Mouse (Mus musculus) retina, postnatal 7 days (tissue): ENCODE data around the gene Aatf.

ENCODE experiments used
- DNase-seq: peaks from one replicate; pipeline ENCODE4 v3.0.0-alpha.2; 2012; ENCODE audit warnings: low read depth, low spot score

Aatf gene

DNA sequence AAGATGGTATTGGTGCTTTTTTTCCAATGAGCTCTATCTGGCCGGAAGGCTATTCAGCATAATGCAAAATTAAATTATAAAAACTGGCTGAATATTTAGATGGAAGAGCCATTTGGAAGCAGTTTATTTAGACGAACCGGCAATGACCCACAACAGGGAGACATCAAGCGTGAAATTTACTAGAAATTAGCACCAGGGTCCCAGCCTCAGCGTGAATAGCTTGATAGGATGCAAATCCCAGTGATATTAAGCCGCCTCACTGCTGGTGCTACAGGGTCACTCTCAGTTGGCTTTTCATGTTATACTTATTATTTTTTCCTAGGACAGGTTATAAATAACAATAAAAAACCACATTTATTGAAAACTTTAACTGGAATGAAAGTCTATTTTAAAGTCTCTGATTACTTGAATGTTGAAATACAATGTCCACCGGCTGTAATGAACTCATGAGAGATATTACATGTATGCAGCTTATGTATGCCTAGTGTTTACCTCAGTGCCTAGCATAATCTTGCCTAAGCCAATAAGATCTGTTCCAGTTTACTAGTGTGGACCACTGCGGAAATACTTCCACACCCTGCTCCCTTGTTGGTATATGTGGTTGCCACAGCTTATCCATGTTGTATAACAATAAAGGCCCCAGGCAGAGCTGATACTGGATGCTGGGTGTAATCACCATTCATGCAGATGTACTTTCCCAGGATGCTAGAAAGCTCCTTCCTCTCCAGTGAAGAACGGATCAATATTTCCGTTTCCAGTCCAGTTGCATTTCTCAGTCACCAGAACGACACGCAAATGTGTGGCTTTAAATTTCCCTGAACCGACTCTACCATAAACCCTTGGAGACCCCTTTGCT, 136.6 kb downstream of the Aatf start:
- DNase-seq, result no peak

DNA sequence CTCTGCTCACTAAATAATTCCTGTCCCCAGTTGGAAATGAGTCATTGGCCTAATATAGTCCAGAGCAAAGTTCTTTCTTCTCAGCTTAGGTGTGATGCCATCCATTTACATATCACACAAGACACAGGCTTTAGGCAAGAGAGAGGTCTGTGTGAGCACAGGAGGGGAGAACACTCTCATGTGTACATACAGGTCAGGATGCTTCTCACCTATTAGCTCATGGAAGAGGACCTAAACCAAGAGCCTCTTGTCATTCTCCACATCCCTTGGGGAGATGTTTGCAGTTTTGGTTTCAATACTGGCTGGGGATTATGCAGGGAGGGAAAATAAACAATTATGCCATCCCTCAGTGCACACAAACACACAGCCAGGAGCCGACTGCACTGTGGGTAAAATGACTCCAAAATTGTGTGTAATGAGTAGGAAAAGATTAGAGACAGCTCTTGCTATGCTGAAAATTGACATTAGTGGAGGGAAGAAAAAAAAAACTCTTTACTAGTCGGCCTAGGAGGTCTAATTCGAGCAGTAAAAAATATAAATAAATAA, 137.3 kb downstream of the Aatf start:
- no peak for DNase-seq

DNA sequence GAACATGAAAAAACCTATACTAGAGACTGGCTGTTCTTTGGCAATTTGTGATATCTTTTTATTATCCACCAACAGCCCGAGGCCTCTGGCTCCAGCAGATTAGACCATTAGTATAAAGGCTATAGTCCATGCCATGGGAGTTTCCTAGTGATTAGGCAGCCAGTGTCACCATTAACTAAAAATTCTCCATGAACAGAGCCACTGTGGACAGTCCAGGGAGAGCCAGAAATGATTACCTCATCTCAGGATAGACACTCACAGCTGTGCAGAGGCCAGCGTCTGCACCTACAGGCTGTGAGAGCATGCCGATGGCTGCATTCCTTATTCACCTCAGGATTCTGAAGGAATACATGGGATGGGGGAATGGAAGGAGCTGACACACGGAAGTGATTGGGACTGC, 140.2 kb downstream of the Aatf start:
- DNase-seq, result no peak
